Mouse (Mus musculus): ENCODE measurements at regions not wholly inside any gene's neighbourhood (a gene's known extent, or its start where the extent isn't known, plus 50 kb on each side); places are given as distances from the start of the nearest gene placed in this dataset.

- Histone ChIP-seq H3K4me1 (ENCODE audit: control insufficient read depth, insufficient read depth, low read length) (no peaks in the 10 kb centered on the region), H3K27ac (ENCODE audit: insufficient read depth, low read length) (no peak overlapping the region), H3K4me3 (ENCODE audit: insufficient read depth, low read length) (no peak overlapping the region)
- no peak for TF ChIP-seq CTCF (IDR thresholded peaks at IDR 0.05; ENCODE audit: extremely low read depth, insufficient read depth, low read length)
- TF ChIP-seq POLR2A (IDR thresholded peaks at IDR 0.05; ENCODE audit: extremely low read depth, insufficient read depth, low read length) = no peak
Measured at GRCm38 (mm10) chr12:107800296-107800695, 203.1 kb downstream of the Bcl11b start.

- H3K27ac ChIP-seq (ENCODE audit: insufficient read depth, low read length) = no peak overlapping the region
- no peak overlapping the region for H3K4me3 ChIP-seq (ENCODE audit: insufficient read depth, low read length)
- TF ChIP-seq CTCF (IDR thresholded peaks at IDR 0.05; ENCODE audit: extremely low read depth, insufficient read depth, low read length) (no peak), POLR2A (IDR thresholded peaks at IDR 0.05; ENCODE audit: extremely low read depth, insufficient read depth, low read length) (no peak)
- 0 out of 2 replicates have a peak, but pooled peaks cover 2% of the 10 kb centered on the region for H3K4me1 ChIP-seq (ENCODE audit: control insufficient read depth, insufficient read depth, low read length)
Measured at GRCm38 (mm10) chr12:107807634-107808033, 195.8 kb downstream of the Bcl11b start.

DNA sequence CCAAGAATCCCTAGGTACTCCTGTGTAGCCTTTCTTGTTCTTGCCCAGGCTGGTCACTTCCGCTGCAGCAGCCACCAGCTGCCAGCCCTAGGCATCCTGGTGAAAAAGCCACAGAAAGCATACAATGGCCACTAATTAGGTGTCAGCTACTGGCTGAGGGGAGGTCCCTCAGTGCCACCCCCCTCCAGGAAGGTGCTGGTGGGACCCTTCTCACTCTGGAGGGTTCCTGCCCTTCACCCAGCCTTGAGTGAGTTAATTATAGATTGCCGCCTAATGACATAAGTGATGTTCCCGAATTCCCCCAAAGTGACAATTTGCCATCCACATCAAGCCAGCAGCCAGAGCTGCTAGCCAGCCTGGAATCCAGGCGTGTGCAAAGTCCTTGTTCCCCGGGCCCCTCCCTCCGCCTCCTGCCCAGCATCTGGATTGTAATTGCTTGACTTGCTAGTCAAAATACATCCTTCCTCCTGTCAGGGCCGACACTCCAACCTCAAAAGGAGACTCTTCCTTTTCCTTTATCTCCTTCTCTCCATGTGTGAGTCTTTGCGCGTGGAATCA, 195.2 kb downstream of the Bcl11b start:
- H3K4me1 ChIP-seq (ENCODE audit: control insufficient read depth, insufficient read depth, low read length) = 0 out of 2 replicates have a peak, but pooled peaks cover 2% of the 10 kb centered on the region

GRCm38 (mm10) chr12:107811231-107811630, 192.2 kb downstream of the Bcl11b start:
- H3K4me3 ChIP-seq (ENCODE audit: insufficient read depth, low read length) = no peak overlapping the region
- no peak overlapping the region for H3K27ac ChIP-seq (ENCODE audit: insufficient read depth, low read length)
- H3K4me1 ChIP-seq (ENCODE audit: control insufficient read depth, insufficient read depth, low read length) = 0 out of 2 replicates have a peak, but pooled peaks cover 2% of the 10 kb centered on the region
- TF ChIP-seq POLR2A (IDR thresholded peaks at IDR 0.05; ENCODE audit: extremely low read depth, insufficient read depth, low read length) (no peak), CTCF (IDR thresholded peaks at IDR 0.05; ENCODE audit: extremely low read depth, insufficient read depth, low read length) (no peak)

More for the DNA sequence above, 195.2 kb downstream of the Bcl11b start:
- no peak for TF ChIP-seq POLR2A (IDR thresholded peaks at IDR 0.05; ENCODE audit: extremely low read depth, insufficient read depth, low read length)
- TF ChIP-seq CTCF (IDR thresholded peaks at IDR 0.05; ENCODE audit: extremely low read depth, insufficient read depth, low read length) = no peak
- no peak overlapping the region for H3K27ac ChIP-seq (ENCODE audit: insufficient read depth, low read length)
- H3K4me3 ChIP-seq (ENCODE audit: insufficient read depth, low read length) = no peak overlapping the region

GRCm38 (mm10) chr12:107812549-107813335, 190.7 kb downstream of the Bcl11b start:
- TF ChIP-seq CTCF (IDR thresholded peaks at IDR 0.05; ENCODE audit: extremely low read depth, insufficient read depth, low read length) = no peak
- no peak for TF ChIP-seq POLR2A (IDR thresholded peaks at IDR 0.05; ENCODE audit: extremely low read depth, insufficient read depth, low read length)
- H3K4me3 ChIP-seq (ENCODE audit: insufficient read depth, low read length) = no peak overlapping the region
- 0 out of 2 replicates have a peak, but pooled peaks cover 2% of the 10 kb centered on the region for H3K4me1 ChIP-seq (ENCODE audit: control insufficient read depth, insufficient read depth, low read length)
- H3K27ac ChIP-seq (ENCODE audit: insufficient read depth, low read length) = no peak overlapping the region

DNA sequence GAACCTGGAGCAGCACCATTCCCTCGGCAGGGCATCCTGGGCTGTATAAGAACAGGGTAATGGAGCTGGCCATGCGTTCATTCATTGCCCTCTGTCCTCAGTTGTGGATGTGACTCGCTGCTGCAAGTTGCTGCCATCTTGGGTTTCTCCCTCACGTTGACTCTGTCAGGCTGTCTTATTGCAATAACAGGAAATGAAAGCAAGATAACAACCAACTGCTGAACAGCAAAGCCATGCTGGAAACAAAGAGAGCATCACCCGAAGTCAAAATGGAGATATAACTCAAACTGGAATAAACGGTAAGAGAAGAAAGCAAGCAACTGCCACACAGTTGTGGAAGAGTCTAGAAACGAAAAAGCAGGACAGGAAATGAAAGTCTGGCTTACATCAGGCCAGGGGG, 188.5 kb downstream of the Bcl11b start:
- TF ChIP-seq CTCF (IDR thresholded peaks at IDR 0.05; ENCODE audit: extremely low read depth, insufficient read depth, low read length) = no peak
- TF ChIP-seq POLR2A (IDR thresholded peaks at IDR 0.05; ENCODE audit: extremely low read depth, insufficient read depth, low read length) = no peak
- H3K27ac ChIP-seq (ENCODE audit: insufficient read depth, low read length) = no peak overlapping the region
- H3K4me3 ChIP-seq (ENCODE audit: insufficient read depth, low read length) = no peak overlapping the region
- 0 out of 2 replicates have a peak, but pooled peaks cover 2% of the 10 kb centered on the region for H3K4me1 ChIP-seq (ENCODE audit: control insufficient read depth, insufficient read depth, low read length)

DNA sequence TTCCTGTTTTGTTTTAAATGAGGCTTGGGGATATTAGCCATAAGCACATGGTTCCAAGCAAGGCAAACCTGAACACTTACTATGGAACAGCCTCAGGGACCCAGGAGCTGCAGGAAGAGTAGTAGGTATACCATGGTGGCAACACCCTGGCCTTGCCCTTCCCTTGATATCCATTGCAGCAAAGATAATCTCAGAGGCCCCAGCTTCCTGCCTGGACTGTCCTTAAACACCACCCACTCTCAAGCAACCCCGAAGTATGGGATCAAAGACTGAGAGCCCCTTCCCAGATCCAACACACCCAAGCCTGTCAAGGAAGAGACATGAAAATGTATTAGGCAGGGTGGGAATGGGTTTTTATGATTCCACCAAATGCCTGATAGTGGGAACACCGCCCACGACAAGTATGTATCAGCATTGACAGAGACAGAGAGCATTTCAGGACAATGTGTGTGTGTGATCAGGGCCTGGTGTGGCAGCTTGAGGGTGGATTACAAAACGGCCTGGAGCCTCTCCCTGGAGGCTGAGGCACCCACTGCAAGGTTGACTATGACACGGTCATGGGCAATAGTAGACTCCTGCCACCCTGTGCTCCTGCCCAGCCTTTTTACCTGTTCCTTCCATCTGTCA, 179.5 kb downstream of the Bcl11b start:
- no peak overlapping the region for H3K4me3 ChIP-seq (ENCODE audit: insufficient read depth, low read length)
- no peak for TF ChIP-seq POLR2A (IDR thresholded peaks at IDR 0.05; ENCODE audit: extremely low read depth, insufficient read depth, low read length)
- no peak for TF ChIP-seq CTCF (IDR thresholded peaks at IDR 0.05; ENCODE audit: extremely low read depth, insufficient read depth, low read length)
- H3K4me1 ChIP-seq (ENCODE audit: control insufficient read depth, insufficient read depth, low read length) = 0 out of 2 replicates have a peak, but pooled peaks cover 1% of the 10 kb centered on the region
- no peak overlapping the region for H3K27ac ChIP-seq (ENCODE audit: insufficient read depth, low read length)

- no peak overlapping the region for H3K27ac ChIP-seq (ENCODE audit: insufficient read depth, low read length)
- no peak overlapping the region for H3K4me3 ChIP-seq (ENCODE audit: insufficient read depth, low read length)
- TF ChIP-seq POLR2A (IDR thresholded peaks at IDR 0.05; ENCODE audit: extremely low read depth, insufficient read depth, low read length) (no peak), CTCF (IDR thresholded peaks at IDR 0.05; ENCODE audit: extremely low read depth, insufficient read depth, low read length) (no peak)
- 0 out of 2 replicates have a peak, but pooled peaks cover 1% of the 10 kb centered on the region for H3K4me1 ChIP-seq (ENCODE audit: control insufficient read depth, insufficient read depth, low read length)
Measured at GRCm38 (mm10) chr12:107825921-107826320, 177.5 kb downstream of the Bcl11b start.

- no peak for TF ChIP-seq CTCF (IDR thresholded peaks at IDR 0.05; ENCODE audit: extremely low read depth, insufficient read depth, low read length)
- TF ChIP-seq POLR2A (IDR thresholded peaks at IDR 0.05; ENCODE audit: extremely low read depth, insufficient read depth, low read length) = no peak
- Histone ChIP-seq H3K4me1 (ENCODE audit: control insufficient read depth, insufficient read depth, low read length) (0 out of 2 replicates have a peak, but pooled peaks cover 1% of the 10 kb centered on the region), H3K4me3 (ENCODE audit: insufficient read depth, low read length) (no peak overlapping the region), H3K27ac (ENCODE audit: insufficient read depth, low read length) (no peak overlapping the region)
Measured at GRCm38 (mm10) chr12:107831400-107832128, 171.8 kb downstream of the Bcl11b start.

Measured in cortical plate, adult 2 months (tissue).